Mouse (Mus musculus) erythroblast, adult 5-6 weeks (primary cell): ENCODE results near the gene Siva1. TPM values are rescaled to one million over a fixed set of nuclear protein-coding genes. Genes with fewer than 3 reads are reported as not detected.

Experiments used
- ATAC-seq: replicated peaks from 2 replicates; pipeline ENCODE4 v1.8.0; 2016; ENCODE audit warnings: moderate number of reproducible peaks, mild to moderate bottlenecking, moderate TSS enrichment, inconsistent platforms; ENCODE audit not compliant: poor library complexity, low FRiP score, severe bottlenecking
- total RNA-seq, 2 experiments: library from RNA; stranded (forward) in 1 of 2; stranded (reverse) in 1 of 2; fragments of 150-400 nt in 1 of 2; fragments of 200-764, 138-1000 nt in 1 of 2; gene quantifications; 2 replicates each; pipeline versions ENCODE4 v1.2.3 to v1.2.4; 2015 to 2017; ENCODE audit warnings: low replicate concordance in 2 of 2

The Siva1 gene
- total RNA-seq, 2 experiments from 2014 or later = 45.0 to 65.9 TPM

- ATAC-seq = no peak
These were observed 7.4 kb downstream of the Siva1 start for GRCm38 (mm10) chr12:112651778-112652439.

DNA sequence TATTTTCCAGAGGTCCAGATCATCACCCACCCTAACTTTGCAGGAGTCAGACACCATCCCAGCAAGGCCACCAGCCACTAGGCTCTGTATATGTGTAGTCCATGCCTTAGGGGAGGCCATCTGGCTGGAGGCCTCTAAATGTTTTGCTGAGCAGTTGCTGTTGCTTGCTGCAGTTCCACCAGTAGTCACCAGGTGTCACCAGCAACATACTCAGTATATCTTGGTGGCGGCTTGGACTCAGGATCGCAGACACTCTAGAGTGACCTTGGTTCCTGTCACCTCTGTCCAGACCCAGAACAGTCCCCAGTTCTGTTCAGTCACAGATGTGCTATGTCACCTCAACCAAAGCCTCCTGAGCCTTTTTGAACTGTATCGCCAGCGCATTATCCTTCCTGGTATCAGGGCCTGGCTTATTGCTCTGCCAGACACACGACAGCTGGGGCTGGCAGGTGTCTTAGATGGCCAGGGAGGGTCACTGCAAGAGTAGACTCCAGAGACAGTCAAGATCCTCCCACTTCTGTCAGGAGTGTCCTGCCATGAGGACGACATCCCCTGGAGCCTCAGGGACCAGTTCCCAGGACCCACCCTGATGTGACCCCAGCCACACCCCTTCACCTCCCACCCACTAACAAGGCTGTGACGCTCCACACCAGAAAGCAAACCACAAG, 8.8 kb downstream of the Siva1 start:
- ATAC-seq = peak; percentile 86

DNA sequence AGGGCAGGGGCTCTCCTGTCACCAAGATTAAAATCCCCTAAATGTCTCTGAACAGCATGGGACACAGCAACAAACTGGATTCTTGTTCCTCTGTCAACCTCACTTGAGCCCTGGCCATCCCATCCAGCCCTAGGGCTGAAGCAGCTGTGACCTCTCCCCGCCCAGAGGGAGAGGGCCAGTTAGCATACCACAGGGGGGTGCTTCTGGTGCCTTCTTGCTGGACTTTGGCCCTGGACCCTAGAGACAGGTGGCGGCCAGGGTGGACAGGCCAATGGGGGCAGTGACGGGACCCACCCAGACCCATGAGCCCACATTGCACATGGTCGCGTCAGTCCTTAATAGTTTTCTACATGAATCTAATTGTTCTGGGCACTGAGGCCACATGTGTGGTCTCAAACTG, 9.6 kb downstream of the Siva1 start:
- ATAC-seq = no peak

DNA sequence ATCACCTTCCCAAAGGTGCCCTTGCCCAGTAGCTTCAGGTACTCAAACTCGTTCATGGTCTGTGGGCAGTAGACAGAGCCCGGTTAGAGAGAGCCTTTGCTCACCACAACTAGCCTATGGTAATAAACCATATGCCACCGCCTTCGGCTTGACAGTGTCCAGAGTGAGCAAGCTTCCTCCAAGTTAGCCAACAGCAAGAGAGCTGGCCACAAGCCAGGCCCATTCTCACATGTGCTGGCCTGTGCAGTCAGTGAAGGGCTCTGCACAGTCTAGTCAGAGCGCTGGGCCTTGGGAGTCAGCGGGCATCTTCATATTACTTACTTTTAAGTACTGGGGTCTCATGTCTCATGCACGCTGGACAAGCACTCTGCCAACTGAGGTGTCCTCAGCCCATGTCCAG, 14.1 kb downstream of the Siva1 start:
- no peak for ATAC-seq

DNA sequence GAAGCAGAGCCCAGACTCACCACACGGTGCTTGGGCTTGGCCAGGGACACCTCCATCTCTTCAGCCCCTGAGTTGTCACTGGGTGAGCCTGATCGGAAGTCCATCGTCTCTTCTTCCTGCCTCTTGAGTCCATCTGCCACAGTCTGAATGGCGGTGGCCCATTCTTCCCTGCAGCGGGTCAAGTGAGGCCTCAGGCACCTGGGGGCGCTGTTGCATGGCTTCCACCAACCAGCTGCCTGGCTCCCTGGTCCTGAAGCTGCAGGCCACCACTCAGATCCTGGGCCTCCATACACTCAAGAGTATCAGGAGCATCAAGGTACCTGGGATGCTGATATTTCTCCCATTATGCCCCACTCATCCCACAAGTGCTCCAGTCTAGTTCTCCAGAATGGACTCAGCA, 14.6 kb downstream of the Siva1 start:
- ATAC-seq = no peak

GRCm38 (mm10) chr12:112660576-112661326, 16.3 kb downstream of the Siva1 start:
- ATAC-seq = no peak

DNA sequence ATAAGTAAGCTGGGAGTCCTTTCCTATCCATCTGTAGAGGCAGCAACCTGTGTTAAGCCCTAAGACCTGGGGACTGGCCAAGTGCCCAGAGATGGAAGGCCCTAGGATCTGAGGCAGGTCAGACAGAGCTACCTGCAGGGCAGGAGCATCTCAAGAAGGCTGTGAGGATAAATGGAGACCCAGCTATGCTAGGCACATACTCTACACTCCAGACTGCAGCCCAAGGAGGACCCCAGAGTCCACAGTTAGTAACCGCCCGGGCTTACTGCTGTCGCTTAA, 16.8 kb downstream of the Siva1 start:
- ATAC-seq = no peak

GRCm38 (mm10) chr12:112661851-112662250, 17.4 kb downstream of the Siva1 start:
- ATAC-seq = no peak

DNA sequence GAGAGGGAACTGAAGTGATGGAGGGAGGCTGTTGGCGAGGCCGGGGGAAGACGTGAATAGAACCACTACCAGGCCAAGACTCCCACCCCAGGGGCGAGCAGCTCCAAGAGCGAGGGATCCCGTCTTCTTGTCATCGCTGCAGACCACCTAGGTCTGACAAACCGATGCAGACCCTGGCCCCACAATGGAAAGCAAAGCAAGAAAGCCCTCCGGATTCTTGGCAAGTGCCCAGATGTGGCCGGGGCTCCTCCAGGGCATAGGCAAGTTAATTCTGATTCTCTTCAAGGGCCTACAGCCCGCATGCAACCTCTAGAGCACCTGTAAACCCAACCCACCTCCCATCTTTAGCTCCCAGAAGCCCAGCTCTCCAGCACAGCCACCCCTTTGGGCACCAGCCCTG, 18.8 kb downstream of the Siva1 start:
- ATAC-seq = no peak

DNA sequence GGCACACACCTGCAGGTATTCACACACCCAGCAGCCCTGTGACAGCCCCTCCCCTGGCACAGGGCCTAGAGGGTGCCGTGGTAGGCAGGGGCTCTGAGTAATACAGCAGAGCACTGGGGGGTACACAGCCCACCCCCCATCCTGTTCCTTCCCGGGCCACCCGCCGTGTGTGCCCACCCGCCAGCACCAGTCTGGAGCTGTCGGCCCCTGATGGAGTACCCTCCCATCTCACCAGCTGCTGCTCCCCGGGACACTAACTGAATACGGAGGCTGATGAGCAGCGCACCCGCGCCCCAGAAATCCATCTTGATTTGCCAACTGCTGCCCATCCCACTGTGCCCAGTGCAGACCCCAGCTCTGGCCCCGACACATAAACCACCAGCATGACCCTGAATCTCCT, 19.2 kb downstream of the Siva1 start:
- ATAC-seq = no peak

DNA sequence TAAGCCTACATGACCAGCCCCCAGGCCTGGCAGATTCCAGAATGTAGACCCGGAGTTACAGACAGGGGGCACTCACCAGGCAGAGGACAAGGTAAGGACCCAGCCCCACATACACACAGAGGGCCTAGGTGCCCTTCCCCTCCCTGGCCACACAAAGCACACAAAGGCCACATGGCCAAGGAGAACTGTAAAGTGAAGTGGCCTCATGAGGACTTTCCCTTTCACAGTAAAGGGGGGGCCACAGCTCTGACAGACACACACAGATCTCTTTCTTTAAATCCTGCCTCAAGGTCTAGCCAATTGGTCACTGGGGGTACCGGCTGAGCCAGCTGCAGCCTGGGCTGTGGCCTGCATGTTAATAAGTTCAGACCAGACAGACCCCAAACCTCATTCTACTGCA, 19.6 kb downstream of the Siva1 start:
- ATAC-seq = no peak

GRCm38 (mm10) chr12:112664656-112665055, 20.2 kb downstream of the Siva1 start:
- ATAC-seq = no peak

DNA sequence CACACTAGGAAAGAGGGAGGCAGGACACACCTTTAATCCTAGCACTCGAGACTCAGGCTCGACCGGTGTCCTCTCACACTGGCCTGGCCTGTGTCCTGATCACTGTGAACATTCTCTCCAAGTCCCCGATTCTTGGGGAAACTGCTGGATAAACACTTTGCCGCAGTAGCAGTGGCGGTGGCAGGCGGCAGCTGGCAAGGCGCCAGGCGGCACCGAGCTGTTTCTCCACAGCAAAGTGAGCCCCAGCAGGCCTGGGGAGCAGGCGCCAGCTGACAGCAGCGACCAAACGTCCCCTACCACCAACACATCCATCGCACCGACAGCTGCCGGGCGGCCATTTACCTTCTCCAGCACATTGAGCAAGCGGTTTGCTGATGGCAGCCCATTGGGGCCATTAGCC, 21.0 kb downstream of the Siva1 start:
- no peak for ATAC-seq

GRCm38 (mm10) chr12:112665881-112666544, 21.5 kb downstream of the Siva1 start:
- ATAC-seq = no peak

GRCm38 (mm10) chr12:112667619-112668297, 23.3 kb downstream of the Siva1 start:
- no peak for ATAC-seq

DNA sequence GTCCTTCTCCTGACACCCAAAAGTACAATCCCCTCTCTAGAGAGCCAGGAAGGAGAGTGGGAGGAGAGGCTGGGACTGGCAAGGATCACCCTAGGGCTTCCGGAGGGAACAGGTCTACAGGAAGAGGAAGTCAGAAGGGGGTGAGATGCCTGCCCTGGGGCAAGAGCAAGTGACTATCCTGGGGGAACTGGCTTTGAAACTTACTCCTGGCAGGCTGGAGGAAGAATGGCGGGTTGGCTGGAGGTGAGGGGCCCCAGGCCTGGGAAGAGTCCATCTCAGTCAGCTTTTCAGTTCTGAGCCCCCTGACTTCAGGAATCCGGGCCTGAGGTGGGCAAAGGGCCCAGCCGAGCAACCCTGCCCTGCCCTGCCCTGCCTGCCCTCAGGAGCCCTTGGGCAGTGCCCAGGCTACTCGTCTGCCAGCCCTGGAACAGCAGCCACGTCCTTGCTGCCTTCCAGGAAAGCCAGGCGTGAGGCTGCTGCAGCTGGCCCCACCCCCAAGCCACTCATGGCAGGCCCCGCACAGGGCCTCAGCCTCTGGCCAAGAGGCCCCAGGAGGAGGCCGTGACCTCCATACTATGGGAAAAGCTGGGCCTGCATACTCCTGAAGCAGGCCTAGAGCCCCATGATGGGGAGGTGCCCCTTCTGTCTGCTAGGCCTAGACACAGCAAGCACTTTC, 26.4 kb downstream of the Siva1 start:
- ATAC-seq = no peak

DNA sequence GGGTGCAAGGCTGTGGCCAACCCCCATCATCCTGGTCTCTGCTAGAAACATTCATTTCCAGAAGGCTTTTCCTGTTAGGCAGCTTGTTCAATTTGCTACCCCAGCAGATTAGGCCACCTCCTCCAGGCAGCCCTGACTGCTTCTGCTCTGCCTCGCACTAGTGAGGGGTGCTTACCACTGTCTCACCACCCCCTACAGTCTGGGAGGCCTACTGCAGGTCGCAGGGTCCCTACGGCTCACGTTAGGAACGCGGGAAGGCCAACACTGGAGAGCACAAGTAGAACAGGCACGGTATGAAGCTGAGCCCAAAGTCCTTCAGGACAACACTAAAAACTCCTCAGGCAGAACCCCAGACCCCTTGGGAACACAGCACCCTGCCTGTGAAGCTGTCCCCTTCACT, 27.4 kb downstream of the Siva1 start:
- no peak for ATAC-seq

DNA sequence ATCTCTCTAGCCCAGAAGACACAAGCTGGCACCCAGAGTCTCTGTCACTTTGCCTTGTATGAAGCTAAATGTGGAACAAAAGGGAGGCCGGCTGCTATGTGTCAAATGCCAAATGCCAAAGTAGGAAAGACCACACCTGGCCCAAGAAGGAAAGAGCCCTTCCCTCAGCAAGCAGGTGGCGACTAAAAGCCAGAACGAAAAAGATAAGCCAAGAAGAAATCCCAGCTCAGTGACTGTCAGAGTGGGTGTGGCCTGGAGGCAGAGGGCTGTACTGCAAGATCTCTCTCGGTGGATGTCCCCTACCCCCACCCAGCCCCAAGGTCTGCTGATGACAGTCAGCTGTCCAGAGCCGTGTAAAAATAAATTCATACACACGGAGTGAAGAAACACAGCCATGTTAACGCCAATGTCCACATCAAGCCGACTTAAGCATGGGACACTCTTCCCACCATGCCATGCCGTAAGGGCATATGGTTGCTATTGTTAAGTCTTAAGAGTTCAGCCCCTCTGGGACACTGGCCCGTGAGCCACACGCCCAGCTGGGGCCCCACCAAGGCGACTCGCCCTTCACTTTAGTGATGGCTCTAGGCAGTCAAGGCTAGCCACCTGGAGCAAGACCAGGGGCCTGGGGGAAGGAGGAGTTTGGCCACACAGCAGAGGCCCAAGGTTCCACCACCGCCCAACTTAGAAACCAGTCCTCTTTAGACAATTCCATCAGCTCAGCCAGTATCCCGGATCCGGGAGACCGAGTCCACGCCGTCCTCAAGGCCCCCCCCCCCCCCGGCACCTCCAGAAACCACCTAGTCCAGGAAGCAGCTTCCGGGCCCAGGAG, 28.5 kb downstream of the Siva1 start:
- no peak for ATAC-seq

- no peak for ATAC-seq
These were observed 29.2 kb downstream of the Siva1 start for GRCm38 (mm10) chr12:112673576-112674091.
